Mouse (Mus musculus): ENCODE measurements around the gene Zfp523. TPM values are rescaled to one million over a fixed set of nuclear protein-coding genes. Genes with fewer than 3 reads are reported as not detected.
A peak's percentile ranks its signal among the peaks of the same experiment; 100 is the strongest.

The Zfp523 gene
- polyA plus RNA-seq, 1 experiment: 31.0 TPM

DNA sequence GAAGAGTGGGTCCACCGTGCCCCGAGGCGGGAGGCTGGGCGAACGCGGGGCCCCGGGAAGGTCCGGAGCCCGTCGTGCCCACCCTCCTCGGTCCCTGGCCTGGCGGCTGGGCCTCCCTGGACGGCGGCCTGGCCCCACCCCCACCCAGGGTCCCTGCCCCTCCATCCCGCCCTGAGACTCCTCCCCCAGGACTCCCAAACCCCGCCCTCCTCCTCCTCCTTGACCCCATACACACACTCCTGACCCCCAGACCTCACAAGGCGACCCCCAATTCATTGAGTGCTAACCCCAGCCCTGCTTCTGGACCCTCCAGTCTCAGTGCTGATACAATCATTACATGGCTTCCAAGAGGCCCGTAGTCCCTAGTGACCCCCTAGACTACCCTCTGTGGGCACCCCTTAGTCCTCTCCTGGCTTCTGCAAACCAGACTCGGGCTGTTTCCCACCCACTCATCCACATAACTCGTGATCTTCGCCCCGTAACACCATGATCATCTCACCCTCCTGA is 664 bp downstream of the Zfp523 start:
- no peaks in the 10 kb centered on the region; the same call in none of the 2 replicates for H3K4me1 ChIP-seq (ENCODE audit: control insufficient read depth, insufficient read depth, insufficient read length)
- no peaks in the 10 kb centered on the region for H3K36me3 ChIP-seq (ENCODE audit: control insufficient read depth, insufficient read depth, low read length)
- no peak for TF ChIP-seq POLR2A (IDR thresholded peaks at IDR 0.05; ENCODE audit: low read depth, low read length)
- TF ChIP-seq CTCF (IDR thresholded peaks at IDR 0.05; ENCODE audit: extremely low read depth, insufficient read depth, insufficient read length, insufficient replicate concordance): no peak
- 4% methylated on average over 20 of the region's 22 CpGs for WGBS
- DNase-seq (ENCODE audit: low read depth in 1 of 2, low spot score in 2 of 2): no peak
- H3K27ac ChIP-seq (ENCODE audit: insufficient read depth, low read length): peak overlapping the region; percentile 42; the same call in 1 of the 2 replicates
- H3K27me3 ChIP-seq (ENCODE audit: control insufficient read depth, insufficient read depth, low read length): no peaks in the 10 kb centered on the region
- peak overlapping the region; percentile 75 for H3K4me3 ChIP-seq (ENCODE audit: extremely low read depth, insufficient read depth, insufficient read length)

- peaks cover 2% of the 10 kb centered on the region for H3K4me1 ChIP-seq (ENCODE audit: control insufficient read depth, insufficient read depth, insufficient read length)
- TF ChIP-seq CTCF (IDR thresholded peaks at IDR 0.05; ENCODE audit: extremely low read depth, insufficient read depth, insufficient read length, insufficient replicate concordance) (no peak), POLR2A (IDR thresholded peaks at IDR 0.05; ENCODE audit: low read depth, low read length) (no peak)
- DNase-seq (ENCODE audit: low read depth in 1 of 2, low spot score in 2 of 2): no peak
- no peak overlapping the region for H3K27ac ChIP-seq (ENCODE audit: insufficient read depth, low read length)
- H3K27me3 ChIP-seq (ENCODE audit: control insufficient read depth, insufficient read depth, low read length): no peaks in the 10 kb centered on the region
- H3K4me3 ChIP-seq (ENCODE audit: extremely low read depth, insufficient read depth, insufficient read length): no peak overlapping the region
- WGBS: 74% methylated on average over 4 of the region's 4 CpGs
- no peaks in the 10 kb centered on the region for H3K36me3 ChIP-seq (ENCODE audit: control insufficient read depth, insufficient read depth, low read length)
These were observed 3.4 kb downstream of the Zfp523 start for GRCm38 (mm10) chr17:28180331-28180730.

DNA sequence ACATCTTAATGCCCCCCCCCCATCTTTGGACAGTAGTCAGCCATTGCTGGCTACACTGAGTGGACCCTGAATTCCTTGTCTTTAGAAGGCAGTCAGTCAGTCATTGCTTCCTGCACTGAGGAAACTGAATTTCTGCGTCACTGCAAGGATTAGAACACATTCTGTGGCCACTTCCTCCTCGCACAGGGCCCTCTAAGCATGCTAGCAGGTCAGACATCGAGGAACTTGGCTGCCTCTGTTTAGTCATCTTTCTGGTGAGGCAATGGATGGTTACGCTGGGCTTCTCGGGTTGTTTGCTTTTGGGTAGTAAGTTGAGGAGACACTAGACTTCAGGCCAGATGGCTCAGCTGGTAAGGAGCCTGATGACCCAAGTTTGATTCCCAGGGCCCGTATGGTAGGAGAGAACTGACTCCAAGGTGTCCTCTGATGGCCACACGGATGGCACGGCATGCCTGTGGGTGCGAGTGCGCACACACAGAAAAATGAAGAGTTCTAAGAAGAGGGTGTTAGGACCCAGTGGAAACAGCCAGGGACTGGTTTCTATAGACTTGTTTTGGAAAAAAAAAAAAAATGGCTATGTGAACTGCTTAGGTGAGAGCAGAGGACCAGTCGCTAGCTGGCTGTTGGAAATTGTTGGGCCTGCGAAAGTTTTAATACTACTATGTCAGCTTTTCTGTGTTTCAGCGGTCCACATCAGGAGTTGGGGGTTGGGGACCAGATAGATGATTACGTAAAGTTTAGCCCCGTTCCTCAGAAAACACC is 4.0 kb downstream of the Zfp523 start:
- 77% methylated on average over 15 of the region's 15 CpGs for WGBS
- Histone ChIP-seq H3K27me3 (ENCODE audit: control insufficient read depth, insufficient read depth, low read length) (no peaks in the 10 kb centered on the region), H3K4me1 (ENCODE audit: control insufficient read depth, insufficient read depth, insufficient read length) (peaks cover 2% of the 10 kb centered on the region), H3K4me3 (ENCODE audit: extremely low read depth, insufficient read depth, insufficient read length) (no peak overlapping the region), H3K27ac (ENCODE audit: insufficient read depth, low read length) (no peak overlapping the region), H3K36me3 (ENCODE audit: control insufficient read depth, insufficient read depth, low read length) (no peaks in the 10 kb centered on the region)
- TF ChIP-seq CTCF (IDR thresholded peaks at IDR 0.05; ENCODE audit: extremely low read depth, insufficient read depth, insufficient read length, insufficient replicate concordance): no peak
- TF ChIP-seq POLR2A (IDR thresholded peaks at IDR 0.05; ENCODE audit: low read depth, low read length): no peak
- DNase-seq (ENCODE audit: low read depth in 1 of 2, low spot score in 2 of 2): no peak

DNA sequence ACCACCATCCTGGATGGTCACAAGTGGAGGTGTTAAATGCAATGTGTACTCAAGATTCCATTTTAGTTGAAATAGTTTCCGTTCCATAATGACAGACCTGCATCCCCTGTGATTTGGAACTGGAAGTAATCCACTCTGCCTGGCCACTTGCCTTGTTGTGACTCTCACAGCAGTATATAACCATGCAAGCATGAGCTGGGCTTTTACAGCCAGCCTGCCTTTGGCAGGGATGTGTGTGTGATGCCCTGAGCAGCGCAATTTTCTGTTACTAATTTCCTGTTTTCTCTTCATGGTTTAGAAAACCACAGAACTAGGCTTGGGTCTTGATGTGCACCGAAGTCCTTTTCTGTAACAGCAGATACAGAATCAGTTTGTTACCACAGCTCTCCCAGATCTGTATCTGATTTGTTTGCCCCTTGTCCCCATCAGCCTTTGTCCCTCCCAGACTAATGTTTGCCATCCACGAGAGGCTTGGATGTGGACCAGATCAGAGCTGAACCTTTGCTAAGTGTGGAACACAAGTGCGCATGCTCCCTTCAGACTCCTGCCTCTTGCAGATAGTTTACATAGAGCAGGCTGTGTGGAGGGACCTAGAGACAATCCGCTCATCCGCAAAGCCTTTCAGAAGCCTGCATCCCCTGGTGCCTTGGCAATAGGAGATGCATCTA is 8.2 kb downstream of the Zfp523 start:
- Histone ChIP-seq H3K27ac (ENCODE audit: insufficient read depth, low read length) (no peak overlapping the region), H3K4me1 (ENCODE audit: control insufficient read depth, insufficient read depth, insufficient read length) (peaks cover 2% of the 10 kb centered on the region; the same call in 1 of the 2 replicates), H3K36me3 (ENCODE audit: control insufficient read depth, insufficient read depth, low read length) (no peaks in the 10 kb centered on the region), H3K27me3 (ENCODE audit: control insufficient read depth, insufficient read depth, low read length) (no peaks in the 10 kb centered on the region), H3K4me3 (ENCODE audit: extremely low read depth, insufficient read depth, insufficient read length) (no peak overlapping the region)
- no peak for DNase-seq (ENCODE audit: low read depth in 1 of 2, low spot score in 2 of 2)
- no peak for TF ChIP-seq POLR2A (IDR thresholded peaks at IDR 0.05; ENCODE audit: low read depth, low read length)
- no peak for TF ChIP-seq CTCF (IDR thresholded peaks at IDR 0.05; ENCODE audit: extremely low read depth, insufficient read depth, insufficient read length, insufficient replicate concordance)
- 54% methylated on average over 7 of the region's 7 CpGs for WGBS

- WGBS: 92% methylated on average over 5 of the region's 5 CpGs
- Histone ChIP-seq H3K27me3 (ENCODE audit: control insufficient read depth, insufficient read depth, low read length) (no peaks in the 10 kb centered on the region), H3K27ac (ENCODE audit: insufficient read depth, low read length) (no peak overlapping the region), H3K36me3 (ENCODE audit: control insufficient read depth, insufficient read depth, low read length) (no peaks in the 10 kb centered on the region), H3K4me3 (ENCODE audit: extremely low read depth, insufficient read depth, insufficient read length) (no peak overlapping the region), H3K4me1 (ENCODE audit: control insufficient read depth, insufficient read depth, insufficient read length) (peaks cover 2% of the 10 kb centered on the region; the same call in 1 of the 2 replicates)
- TF ChIP-seq CTCF (IDR thresholded peaks at IDR 0.05; ENCODE audit: extremely low read depth, insufficient read depth, insufficient read length, insufficient replicate concordance): no peak
- TF ChIP-seq POLR2A (IDR thresholded peaks at IDR 0.05; ENCODE audit: low read depth, low read length): no peak
- DNase-seq (ENCODE audit: low read depth in 1 of 2, low spot score in 2 of 2): no peak
These were observed 11.4 kb downstream of the Zfp523 start for GRCm38 (mm10) chr17:28188313-28188712.

DNA sequence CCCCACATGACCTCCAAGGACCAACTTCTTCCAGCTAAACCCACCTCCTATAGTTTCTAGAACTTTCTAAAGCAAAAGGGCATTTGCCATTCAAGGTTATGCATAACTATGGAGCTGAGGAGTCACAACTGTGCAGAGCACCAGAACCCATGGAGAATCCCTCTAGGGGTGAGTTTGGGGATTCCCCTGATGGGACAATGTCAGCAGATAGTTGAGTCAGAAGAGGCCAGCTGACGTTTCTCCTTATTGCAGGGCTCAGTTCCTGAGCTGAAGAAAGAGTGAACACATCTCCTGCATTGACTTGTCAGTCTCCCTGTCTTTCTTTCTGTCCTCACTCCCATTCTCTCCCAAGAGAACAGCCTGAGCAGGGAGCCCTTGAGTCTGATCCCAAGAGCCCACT is 15.8 kb downstream of the Zfp523 start:
- H3K27ac ChIP-seq (ENCODE audit: insufficient read depth, low read length): no peak overlapping the region
- no peaks in the 10 kb centered on the region for H3K27me3 ChIP-seq (ENCODE audit: control insufficient read depth, insufficient read depth, low read length)
- no peaks in the 10 kb centered on the region for H3K4me1 ChIP-seq (ENCODE audit: control insufficient read depth, insufficient read depth, insufficient read length)
- no peaks in the 10 kb centered on the region; the same call in 1 of the 2 replicates for H3K36me3 ChIP-seq (ENCODE audit: control insufficient read depth, insufficient read depth, low read length)
- TF ChIP-seq CTCF (IDR thresholded peaks at IDR 0.05; ENCODE audit: extremely low read depth, insufficient read depth, insufficient read length, insufficient replicate concordance) (no peak), POLR2A (IDR thresholded peaks at IDR 0.05; ENCODE audit: low read depth, low read length) (no peak)
- H3K4me3 ChIP-seq (ENCODE audit: extremely low read depth, insufficient read depth, insufficient read length): no peak overlapping the region
- no peak for DNase-seq (ENCODE audit: low read depth in 1 of 2, low spot score in 2 of 2)
- WGBS: 50% methylated on average over 1 of the region's 1 CpGs
